Mouse (Mus musculus) gastrocnemius, adult 8-10 months (tissue): Measurements from ENCODE around the gene Dclk2. TPM values are rescaled to one million over a fixed set of nuclear protein-coding genes. Genes with fewer than 3 reads are reported as not detected.

Experiments used
- DNase-seq, 2 experiments: peaks; one replicate each; pipeline ENCODE4 v3.0.0; 2022; ENCODE audit warnings: low spot score in 2 of 2
- total RNA-seq, 4 experiments: library from RNA; stranded (reverse); gene quantifications; 2 replicates each; pipeline ENCODE4 v1.2.4; 2022

The Dclk2 gene
- total RNA-seq, 4 experiments from 2014 or later, result 0.27 to 0.58 (median 0.41) TPM

DNA sequence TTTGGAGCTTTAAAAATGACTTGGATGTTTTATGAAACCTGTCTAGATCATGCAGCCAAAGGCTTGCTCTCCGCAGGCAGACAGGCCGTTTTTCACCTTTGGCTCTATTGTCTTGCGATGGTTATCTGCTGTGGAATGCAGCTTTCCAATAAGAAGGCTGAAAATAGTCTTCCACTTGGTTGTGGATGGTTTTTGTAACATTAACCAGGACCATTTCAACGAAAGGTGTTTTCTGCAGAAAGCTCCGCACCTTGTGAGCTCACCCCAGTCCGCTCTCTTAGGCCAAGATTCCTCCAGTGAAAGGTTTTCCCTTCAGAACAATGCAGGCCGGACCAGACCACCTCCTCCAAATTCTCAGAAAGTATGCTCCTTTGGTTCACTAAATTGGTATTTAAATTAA, 160.2 kb downstream of the Dclk2 start:
- no peak for DNase-seq

DNA sequence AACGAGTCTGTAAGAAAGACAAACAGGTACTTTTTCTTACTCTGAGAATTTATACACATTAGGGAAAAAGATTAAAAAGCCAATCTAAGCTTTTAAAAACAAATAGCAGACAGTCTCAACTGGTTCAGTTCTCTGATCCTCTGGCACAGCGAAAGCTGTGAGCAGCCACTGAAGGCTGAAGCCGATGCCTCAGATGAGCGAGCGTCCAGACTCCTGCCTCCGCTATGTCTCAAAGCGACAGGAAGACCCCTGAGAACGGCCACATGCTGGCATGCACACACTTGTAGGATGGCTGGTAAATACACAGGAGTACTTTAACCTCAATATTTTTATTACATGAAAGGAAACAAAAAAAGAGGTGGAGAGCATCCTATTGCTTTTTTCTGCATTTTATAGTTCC, 160.8 kb downstream of the Dclk2 start:
- DNase-seq, result no peak

DNA sequence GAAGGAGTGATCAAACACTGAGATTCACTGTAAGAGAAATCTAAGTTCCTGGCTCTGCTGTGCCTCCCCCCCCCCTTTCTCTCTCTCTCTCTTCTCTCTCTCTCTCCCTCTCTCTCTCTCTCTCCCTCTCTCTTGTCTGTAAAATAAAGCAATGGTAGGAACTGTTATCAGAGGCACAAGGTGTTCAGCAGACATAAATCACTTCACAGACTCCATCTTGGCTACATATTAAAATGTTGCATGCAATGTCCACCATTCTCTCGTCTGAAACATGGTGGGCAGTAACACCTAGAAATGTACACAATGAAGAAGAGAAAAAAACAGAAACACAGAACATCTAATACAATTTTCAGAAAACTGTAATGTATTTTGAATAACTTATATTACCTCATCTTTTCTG, 161.3 kb downstream of the Dclk2 start:
- no peak for DNase-seq

DNA sequence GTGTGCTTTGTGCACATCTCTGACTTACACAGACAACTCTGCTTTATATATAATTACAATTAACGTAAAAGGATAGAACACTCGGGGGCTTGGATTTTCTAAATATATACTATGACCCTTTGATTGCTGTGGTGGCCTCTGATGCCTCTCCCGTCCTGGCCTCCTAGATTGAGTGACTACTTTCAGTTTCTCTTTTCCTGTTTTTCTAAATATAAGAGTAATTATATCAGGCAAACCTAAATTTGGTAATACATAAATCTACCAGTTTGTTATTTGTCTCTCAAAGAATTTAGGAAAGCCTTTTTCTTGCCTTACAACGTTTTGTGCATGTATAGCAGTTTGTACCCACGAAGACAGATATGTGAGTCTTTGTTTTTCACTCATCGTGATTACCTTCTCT, 161.9 kb downstream of the Dclk2 start:
- no peak for DNase-seq

DNA sequence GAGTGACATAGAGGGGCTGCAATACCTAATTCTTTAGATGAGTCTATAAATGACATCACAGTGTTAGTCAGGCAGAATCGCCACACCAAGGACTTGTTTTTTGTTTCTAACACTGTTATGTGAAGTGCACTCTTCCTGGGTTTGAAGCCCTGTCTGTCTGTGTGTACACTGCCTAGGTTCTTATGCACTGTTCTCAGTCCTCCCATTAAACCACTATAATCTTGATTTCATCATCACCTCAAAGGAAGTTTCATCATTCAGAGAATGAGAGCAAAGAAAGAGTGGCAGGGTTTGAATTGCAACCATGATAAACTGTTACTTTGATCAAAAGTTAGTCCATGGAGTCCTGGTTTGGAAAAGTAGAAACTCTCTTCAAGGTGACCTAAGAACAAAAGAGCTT, 164.1 kb downstream of the Dclk2 start:
- DNase-seq, result no peak

DNA sequence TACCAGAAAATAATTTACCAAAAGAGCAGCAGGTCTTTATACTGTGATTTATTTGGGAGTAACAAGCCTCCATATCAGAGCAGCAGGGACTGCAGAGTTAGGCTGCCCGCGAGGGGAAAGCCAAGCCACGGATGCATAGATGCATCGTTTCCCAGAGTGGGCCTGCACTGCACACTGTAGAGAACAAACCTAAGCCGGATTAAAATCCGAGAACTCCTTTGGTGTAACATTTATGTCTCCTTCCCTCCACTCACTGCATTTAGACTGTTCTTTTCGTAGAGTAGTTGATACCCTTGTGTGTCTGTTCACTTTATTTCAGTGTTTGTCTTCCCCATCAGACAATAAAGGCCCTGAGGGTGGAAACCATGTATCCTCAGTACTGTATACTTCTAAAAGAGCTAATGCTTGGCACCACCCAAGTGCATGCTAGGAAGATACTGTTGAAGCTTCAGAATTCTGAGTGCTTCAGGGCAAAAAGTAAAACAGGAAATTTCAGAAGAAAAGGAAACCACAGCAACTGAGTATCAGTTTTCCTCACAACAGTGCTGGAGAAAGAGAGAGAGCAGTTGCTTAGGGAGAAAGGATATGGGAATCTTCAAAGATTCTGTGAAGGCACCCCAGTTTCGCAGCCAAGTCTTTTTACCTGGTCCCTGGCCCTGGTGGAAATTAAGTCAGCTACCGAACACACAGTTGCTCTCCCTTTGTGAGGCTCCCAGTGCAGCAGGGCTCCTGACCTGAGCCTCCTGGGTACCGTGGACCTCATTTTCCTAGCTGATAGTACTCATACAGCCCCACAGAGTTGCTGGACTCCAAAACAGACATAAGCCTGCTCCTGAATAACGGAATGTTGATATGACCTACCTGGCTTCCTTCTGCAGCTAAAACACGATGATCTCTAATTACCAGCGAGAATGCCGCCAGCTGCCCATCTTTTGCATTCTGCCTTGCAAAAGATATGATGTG, 165.8 kb downstream of the Dclk2 start:
- DNase-seq, result no peak

DNA sequence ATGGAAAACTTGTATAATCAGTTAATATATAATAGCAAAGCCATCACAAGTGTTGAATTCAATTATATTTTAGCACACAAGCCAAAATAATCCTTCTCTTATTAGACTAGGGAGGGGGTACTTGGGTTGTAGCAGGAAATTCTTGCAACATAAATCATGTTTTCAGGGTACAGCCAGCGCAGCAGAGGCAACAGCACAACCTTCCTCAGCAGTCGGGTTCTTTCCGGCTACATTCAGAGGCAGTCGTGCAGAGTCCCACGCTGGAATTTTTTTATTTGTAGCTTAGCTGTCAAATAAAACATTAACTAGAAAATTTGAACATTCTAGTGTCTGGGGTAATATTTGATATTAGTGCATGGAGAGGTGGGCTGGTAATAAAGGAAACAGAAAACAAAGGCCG, 166.5 kb downstream of the Dclk2 start:
- DNase-seq, result no peak

DNA sequence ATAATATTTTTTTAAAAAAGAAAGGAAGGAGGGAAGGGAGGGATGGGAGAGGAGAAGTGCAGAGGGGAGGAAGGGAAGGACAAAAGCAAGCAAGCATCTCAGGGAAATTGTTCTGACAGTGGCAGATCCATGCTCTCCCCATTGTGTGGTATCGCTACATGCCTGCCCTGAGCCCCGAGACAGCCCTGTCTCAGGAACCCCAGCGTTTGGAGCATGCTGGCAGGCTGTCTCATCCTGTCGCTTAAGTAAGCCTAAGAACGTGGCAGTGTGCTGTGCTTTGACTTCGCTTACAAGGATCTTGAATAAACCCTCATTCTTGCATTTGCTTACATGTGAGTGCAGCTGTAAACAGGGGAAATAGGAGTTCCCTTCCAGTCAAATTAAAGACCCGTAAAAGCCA, 170.0 kb downstream of the Dclk2 start:
- DNase-seq, result no peak

DNA sequence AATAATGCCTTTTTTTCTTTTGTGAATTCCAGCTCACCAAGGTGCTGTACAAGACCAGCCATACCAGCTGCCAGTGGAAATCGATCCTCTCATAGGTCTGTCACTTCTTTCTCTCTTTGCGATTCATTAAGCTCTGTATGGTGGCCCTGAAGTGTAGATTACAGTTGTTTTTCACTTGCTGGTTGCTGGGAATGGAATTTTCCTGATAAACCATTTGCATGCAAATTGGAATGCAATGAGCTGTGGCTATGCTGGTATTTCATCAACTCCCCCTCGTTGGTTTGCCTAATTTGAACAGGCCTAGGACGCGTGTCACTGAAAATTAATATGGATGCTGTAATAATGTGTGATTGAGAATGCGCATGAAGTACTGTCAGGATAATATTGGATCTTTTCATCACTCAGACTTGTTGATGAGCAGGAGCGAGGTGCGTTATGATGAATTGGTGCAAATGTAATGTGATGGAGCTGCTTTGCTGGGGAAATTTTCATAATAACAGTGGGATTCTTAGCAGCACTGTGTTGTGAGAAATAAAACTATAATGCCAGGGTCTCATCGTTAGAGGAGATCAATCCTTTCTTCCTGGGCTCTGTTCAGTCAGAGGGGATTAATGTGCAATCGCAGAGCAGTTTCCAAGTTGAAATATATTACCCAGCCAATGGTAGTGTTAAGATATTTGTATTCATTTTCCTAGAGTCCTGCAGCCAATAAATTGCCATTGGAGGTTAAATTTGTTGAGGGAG, 174.7 kb downstream of the Dclk2 start:
- no peak for DNase-seq

DNA sequence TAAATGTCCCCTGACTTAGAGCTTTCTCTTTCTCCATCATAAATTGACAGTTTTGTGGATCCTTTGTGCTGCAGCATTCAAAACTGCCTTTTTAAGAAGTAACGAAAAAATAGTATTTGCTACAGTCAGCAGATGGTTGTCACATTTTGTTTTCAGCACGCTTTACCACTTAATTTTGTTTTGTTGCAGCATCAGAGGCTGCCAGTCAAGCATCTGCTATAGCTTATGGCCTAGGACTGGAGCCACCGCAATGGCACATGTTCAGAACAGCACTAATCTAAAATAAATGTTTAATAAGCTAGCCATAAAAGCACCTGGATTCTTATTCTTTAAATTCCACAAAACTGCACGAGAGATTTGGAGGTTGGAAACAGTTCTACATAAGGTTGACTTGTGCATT, 175.3 kb downstream of the Dclk2 start:
- DNase-seq, result no peak

DNA sequence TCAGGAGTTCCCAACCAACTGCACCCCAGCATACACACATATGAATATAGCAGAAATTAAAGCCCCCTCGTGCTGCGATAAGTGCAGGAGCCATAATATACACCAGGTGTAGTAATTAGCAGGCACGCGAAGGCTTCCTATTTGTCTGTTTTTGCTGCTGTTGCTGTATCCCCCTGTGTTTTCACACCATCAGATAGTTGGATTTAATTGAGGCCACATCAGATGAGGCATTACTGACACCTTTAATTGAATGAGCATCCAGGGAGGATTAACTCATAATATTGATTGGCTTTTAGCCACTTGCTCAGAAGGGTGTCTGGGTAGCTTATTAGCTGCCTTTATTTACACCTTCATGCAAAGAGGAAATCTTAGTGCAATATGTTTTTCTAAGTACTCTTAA, 180.9 kb downstream of the Dclk2 start:
- DNase-seq, result no peak

DNA sequence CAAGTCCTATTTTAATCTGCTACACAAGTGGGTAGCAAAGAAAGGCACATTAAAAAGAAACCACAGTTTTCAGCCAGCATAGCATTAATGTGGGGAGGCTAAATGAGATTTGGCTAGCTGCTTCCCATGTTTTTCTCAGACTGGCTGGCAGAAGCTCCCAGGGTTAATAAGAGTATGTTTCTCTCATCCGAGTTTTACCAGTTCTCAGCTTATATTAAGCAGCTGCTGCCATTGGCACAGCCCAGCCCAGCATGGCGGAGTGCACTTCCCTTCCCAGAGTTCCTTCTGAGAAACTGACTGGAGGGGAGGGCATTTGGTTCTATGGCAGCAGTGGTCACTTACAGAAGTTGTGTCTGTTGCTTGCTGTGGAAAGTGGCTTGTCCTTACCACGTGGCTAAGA, 181.8 kb downstream of the Dclk2 start:
- DNase-seq, result no peak

Other genes starting within 250 kb of the Dclk2 start
- gene Cd1d1, start 78.6 kb upstream of the Dclk2 start, total RNA-seq, result 1 to 10 TPM; 1.8 to 6.4 (median 3.9) TPM